Mouse (Mus musculus): ENCODE measurements around the gene Gm13271. TPM values are rescaled to one million over a fixed set of nuclear protein-coding genes. Genes with fewer than 3 reads are reported as not detected.
A peak's percentile ranks its signal among the peaks of the same experiment; 100 is the strongest.
"Not testable (repeated sequence)": the region's sequence is repeated elsewhere in the genome, so short reads cannot be mapped to it uniquely, and the experiment has no call there.

Gm13271 gene
- total RNA-seq (2021) = not detected

- intact Hi-C loops (cut with DNase I) = not testable (repeated sequence)
These were observed at the start of gene Gm13271 for GRCm38 (mm10) chr4:88754818-88755340. TSS of gene Gm13271 (plus strand) at chr4:88754868.

DNA sequence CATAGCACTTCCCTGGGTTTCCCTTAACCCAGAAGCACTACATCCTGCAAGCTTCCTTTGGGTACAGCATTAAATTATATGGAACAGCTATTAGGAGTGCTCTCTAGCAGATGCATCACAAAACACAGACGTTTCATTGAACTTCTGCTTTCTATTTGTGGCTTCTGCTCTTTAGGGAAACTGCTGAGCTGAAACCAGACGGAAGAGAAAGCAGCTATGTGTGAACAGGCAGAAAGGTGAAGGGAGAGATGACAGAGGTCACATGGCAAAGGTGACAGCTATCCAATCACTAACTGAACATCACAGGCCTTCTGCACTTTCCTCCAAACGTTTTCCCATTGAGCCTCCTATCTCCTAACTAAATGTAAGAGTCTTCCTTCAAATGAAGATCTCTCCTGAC, 48.7 kb upstream of the Gm13271 start:
- intact Hi-C loops (cut with DNase I) = no loop called here
- DNase-seq (ENCODE audit: low spot score in 2 of 2) = no peak

More at GRCm38 (mm10) chr4:88754818-88755340, at the start of gene Gm13271:
- peak; percentile 63 to 67 for DNase-seq (ENCODE audit: low spot score in 2 of 2)

- DNase-seq (ENCODE audit: low spot score in 2 of 2) = no peak
- intact Hi-C loops (cut with DNase I) = no loop called here
These were observed 47.4 kb upstream of the Gm13271 start for GRCm38 (mm10) chr4:88707128-88707826.

DNA sequence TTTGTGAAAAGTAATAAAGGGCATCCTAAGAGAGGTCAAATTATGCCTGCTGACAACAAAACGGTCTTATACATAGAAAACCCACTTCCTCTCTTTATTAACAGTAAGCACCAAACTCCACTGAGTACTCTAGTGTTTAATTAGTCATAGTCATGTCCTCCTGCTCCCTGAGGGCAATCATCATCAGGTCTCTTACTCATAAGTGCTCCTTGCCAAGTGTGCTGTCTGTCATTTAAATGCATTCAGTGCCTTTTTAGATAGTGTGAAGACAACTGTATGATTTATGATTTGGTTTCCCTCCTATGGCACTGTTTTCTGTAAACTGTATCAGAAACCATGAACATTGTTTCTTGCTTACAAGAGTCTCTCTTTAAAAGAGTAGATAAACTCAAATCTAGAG, 40.4 kb upstream of the Gm13271 start:
- DNase-seq (ENCODE audit: low spot score in 2 of 2) = no peak
- intact Hi-C loops (cut with DNase I) = no loop called here

GRCm38 (mm10) chr4:88715059-88715458, 39.6 kb upstream of the Gm13271 start:
- DNase-seq (ENCODE audit: low spot score in 2 of 2) = no peak
- intact Hi-C loops (cut with DNase I) = no loop called here

- no peak for DNase-seq (ENCODE audit: low spot score in 2 of 2)
- intact Hi-C loops (cut with DNase I) = no loop called here
These were observed 36.0 kb upstream of the Gm13271 start for GRCm38 (mm10) chr4:88718715-88719114.

DNA sequence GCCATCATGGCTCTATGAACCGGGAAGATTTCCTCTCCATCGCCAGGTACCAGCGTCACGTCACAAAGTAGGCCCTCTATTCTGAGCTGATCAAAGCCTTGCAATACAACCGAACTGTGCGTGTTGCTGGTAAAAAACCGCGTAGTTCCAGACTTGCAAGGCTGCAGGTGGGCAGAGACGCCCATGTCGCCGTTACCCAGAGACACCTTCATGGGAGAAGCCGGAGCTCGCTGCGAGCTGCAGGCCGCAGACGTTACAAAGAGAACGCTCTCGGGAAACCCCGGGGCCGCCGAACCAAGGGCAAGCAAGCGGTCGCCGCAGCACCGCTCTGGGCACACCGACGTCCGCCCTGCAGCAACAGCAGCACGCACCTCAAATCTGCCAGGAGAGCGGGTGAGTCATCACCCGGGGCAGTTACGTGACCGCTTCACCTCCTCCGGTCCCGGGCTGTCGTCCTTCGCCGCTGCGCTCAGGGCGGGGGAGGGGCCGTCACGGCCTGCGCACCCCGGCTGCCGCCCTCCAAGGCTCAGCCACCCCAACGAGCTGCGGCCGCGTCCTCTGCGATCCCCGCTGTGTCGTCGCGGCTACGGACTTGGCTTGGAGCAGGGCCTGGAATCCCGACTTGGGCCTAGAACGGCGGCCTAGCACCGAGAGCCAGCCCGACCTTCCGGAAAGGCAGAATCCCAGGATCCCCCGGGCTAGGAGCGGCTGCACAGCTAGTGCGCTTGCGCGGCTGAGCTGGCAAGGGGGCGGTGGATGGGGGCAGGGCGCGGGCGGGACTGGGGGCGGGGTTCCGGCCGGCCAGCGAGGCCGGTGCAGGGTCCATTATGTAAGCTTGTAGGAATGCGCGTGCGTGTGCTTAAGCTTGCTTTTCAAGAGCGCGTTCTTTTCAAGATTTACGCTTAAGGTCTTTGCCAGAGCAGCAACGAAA, 32.6 kb upstream of the Gm13271 start, which contains the start of the genes Gm26566 and Klhl9:
Gm26566 (plus strand) TSS at position 15 of the 931 bp plus-strand sequence.
Klhl9 (minus strand) TSS at position 675 of the 931 bp plus-strand sequence.
- DNase-seq (ENCODE audit: low spot score in 2 of 2) = peak; percentile 90 to 92
- intact Hi-C loops (cut with DNase I) = no loop called here

DNA sequence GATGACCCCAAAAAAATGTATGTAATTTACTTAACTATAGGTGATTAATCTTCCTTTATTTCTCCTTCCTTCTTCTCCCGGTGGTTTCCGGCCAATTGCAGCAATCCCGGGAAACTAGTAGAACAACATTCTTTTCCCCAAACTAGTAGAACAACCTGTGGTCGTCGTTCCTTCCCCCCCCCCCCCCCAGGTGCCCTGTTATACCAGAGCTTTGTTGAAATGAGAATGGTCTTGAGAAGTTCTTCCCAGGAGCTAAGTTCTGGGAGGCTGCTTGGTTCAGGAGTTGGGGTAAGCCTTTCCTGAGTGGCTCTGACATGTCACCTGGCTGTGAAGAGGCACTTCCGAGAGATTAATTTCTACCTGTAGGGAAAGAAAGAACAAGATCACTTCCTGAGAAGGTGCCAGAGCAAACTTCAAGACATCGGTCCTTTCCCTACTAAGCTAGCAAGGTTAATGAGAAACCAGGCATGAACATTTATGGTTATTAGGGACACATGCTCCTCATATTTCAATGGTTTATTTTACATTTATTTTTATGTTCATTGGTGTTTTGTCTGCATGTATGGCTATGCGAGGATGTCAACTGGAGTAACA, 31.1 kb upstream of the Gm13271 start:
- no peak for DNase-seq (ENCODE audit: low spot score in 2 of 2)

DNA sequence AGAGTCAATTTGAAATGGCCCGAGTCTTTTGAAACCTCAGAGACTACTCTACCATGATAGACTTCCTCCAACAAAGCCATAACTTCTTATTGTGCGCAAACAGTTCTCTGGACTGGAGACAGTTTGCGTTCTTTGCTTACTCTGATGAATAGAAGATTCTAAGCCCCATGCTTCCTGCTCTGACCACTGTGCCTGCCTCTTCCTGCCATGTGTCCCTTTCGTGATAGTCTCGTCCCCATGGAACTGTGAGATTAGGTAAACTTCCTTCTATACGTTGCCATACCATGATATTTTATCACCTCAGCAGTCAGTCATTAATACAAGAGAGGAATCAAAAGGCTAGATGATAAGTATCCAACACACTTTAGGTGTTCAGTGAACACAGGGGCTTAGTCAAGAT, 27.9 kb upstream of the Gm13271 start:
- intact Hi-C loops (cut with DNase I) = loop anchor here (2.0 kb wide), 1 partner anchor 30 kb away; no protein-coding TSS in a partner anchor
- no peak for DNase-seq (ENCODE audit: low spot score in 2 of 2)

More for the DNA sequence above, 31.1 kb upstream of the Gm13271 start:
- intact Hi-C loops (cut with DNase I) = no loop called here

GRCm38 (mm10) chr4:88727324-88727723, 27.3 kb upstream of the Gm13271 start:
- no peak for DNase-seq (ENCODE audit: low spot score in 2 of 2)
- intact Hi-C loops (cut with DNase I) = loop anchor here (2.0 kb wide), 1 partner anchor 31 kb away; no protein-coding TSS in a partner anchor

GRCm38 (mm10) chr4:88738480-88738879, 16.2 kb upstream of the Gm13271 start:
- peak in 1 of 2 experiments; percentile 38 for DNase-seq (ENCODE audit: low spot score in 2 of 2)
- intact Hi-C loops (cut with DNase I) = no loop called here

DNA sequence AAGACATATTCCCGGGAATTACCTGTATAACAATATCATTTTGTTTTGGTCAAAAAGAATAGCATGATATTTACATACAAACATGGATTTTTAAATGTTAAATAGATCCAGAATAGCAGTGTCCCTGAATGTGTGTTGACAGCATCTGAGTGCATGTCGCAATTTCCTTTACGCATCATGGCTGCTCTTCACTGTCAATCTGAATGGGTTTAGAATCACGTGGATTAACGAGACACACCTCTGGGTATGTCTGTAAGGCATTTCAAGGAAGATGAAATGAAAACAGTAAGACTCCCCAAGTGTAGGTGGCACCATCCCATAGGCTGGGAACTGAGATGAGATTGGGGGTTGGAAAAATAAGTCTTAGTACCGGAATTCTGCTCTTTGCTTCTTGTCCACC, 15.6 kb upstream of the Gm13271 start:
- no peak for DNase-seq (ENCODE audit: low spot score in 2 of 2)
- intact Hi-C loops (cut with DNase I) = no loop called here

DNA sequence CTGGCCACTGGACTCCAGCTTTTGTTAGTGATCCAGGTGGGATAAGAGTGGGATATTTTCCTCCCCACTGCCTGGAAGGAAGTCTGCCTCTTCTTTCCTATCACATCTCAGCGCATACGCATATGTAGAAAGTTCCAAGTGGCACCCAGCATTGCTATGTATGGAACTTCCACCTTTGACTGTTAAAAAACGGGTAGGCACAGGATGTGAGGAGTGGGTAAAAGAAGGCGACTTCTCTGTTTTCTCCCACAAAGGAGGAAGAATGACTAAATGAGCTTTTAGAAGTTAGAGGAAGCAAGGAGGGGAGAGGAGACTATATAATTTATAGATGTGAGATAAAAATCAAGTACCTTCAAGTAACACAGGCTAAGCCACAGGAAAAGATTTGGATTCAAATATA, 13.2 kb upstream of the Gm13271 start:
- DNase-seq (ENCODE audit: low spot score in 2 of 2) = no peak
- intact Hi-C loops (cut with DNase I) = no loop called here

- intact Hi-C loops (cut with DNase I) = no loop called here
- DNase-seq (ENCODE audit: low spot score in 2 of 2) = no peak
These were observed 11.8 kb upstream of the Gm13271 start for GRCm38 (mm10) chr4:88742771-88743371.

DNA sequence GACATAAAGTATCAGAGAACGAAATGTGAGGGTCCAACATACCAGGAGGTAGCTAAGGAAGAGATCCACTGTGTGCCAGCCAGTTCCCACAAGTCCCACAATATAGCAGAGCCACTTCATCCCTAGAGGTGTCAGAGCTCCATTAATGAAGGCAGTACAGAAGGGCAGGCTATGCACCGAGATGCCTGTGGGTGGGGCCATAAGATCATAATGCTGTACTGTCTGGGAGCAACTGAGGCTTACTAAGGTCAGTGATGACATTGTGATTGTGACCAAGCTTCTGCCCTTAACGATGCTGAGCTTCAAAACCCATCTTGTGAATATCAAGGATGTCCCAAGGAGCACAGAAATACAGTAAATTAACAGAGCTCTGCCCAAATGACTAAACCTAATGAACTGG, 10.5 kb upstream of the Gm13271 start:
- intact Hi-C loops (cut with DNase I) = no loop called here
- DNase-seq (ENCODE audit: low spot score in 2 of 2) = no peak

GRCm38 (mm10) chr4:88749926-88750325, 4.7 kb upstream of the Gm13271 start:
- no peak for DNase-seq (ENCODE audit: low spot score in 2 of 2)
- intact Hi-C loops (cut with DNase I) = loop anchor here (5.0 kb wide), 1 partner anchor 62 kb away; no protein-coding TSS in a partner anchor

GRCm38 (mm10) chr4:88756581-88757513, 2.2 kb downstream of the Gm13271 start:
- DNase-seq (ENCODE audit: low spot score in 2 of 2); intact Hi-C loops (cut with DNase I): not testable (repeated sequence)

- peak; percentile 88 to 92 for DNase-seq (ENCODE audit: low spot score in 2 of 2)
- intact Hi-C loops (cut with DNase I) = not testable (repeated sequence)
These were observed 3.0 kb downstream of the Gm13271 start for GRCm38 (mm10) chr4:88757628-88758031.
